Mouse (Mus musculus) liver, embryonic 14.5 days (tissue): ENCODE data around the gene Olfr1225.

Source experiments
- CTCF ChIP-seq: IDR thresholded peaks from 2 replicates; pipeline ENCODE4 v1.5.1; 2016; ENCODE audit warnings: antibody characterized with exemption, low read depth, control low read depth
- EP300 ChIP-seq: IDR thresholded peaks from 2 replicates; pipeline ENCODE4 v1.6.1; 2016; ENCODE audit warnings: antibody characterized with exemption, low read depth

DNA sequence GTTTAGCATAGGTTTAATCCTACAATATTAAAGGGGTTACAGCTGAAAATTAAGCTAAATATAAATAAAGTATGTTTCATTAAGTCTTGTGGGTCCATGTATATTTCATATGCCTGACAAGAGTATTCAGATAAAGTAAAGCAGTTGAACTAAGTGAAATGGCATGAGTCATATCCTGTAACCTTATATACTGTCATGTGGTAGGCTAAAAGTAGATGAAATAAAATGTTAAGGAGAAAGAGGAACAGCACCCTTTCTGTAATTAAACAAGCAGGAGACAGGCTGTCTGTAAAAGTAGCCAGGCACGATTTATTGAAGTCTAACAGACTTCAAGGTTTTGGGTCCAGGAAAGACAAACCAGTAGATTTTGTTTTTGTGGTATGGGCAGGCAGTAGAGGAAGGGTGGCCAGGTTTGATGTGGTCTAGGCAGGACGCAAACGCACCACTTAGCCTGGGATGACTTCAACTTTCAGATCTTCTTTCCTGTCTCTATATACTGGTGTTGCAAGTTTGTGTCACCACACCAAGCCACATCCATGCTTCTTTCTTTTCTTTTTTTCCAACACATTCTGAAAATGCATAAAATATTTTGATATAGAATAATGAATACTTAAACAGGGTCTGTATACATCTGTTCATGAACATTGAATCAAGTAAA lies 22.0 kb upstream of the Olfr1225 start:
- TF ChIP-seq CTCF (no peak), EP300 (no peak)
